Mouse (Mus musculus): ENCODE measurements around the gene Slc15a5.

Slc15a5 gene

GRCm38 (mm10) chr6:138055572-138055971 is 24.1 kb downstream of the Slc15a5 start:
- no peak for DNase-seq (ENCODE audit: low spot score)

- DNase-seq (ENCODE audit: low spot score) = no peak
Measured at GRCm38 (mm10) chr6:138054956-138055355, 24.8 kb downstream of the Slc15a5 start.

GRCm38 (mm10) chr6:138054166-138054565 is 25.6 kb downstream of the Slc15a5 start:
- no peak for DNase-seq (ENCODE audit: low spot score)

GRCm38 (mm10) chr6:138053686-138054085 is 26.0 kb downstream of the Slc15a5 start:
- DNase-seq (ENCODE audit: low spot score) = no peak

GRCm38 (mm10) chr6:138045364-138045763 is 34.4 kb downstream of the Slc15a5 start:
- DNase-seq (ENCODE audit: low spot score) = no peak

- DNase-seq (ENCODE audit: low spot score) = no peak
Measured at GRCm38 (mm10) chr6:138042891-138043290, 36.8 kb downstream of the Slc15a5 start.

GRCm38 (mm10) chr6:138041865-138042264 is 37.9 kb downstream of the Slc15a5 start:
- DNase-seq (ENCODE audit: low spot score) = no peak

GRCm38 (mm10) chr6:138037587-138037986 is 42.1 kb downstream of the Slc15a5 start:
- DNase-seq (ENCODE audit: low spot score) = no peak

GRCm38 (mm10) chr6:138036891-138037290 is 42.8 kb downstream of the Slc15a5 start:
- no peak for DNase-seq (ENCODE audit: low spot score)

GRCm38 (mm10) chr6:138016898-138017297 is 62.8 kb downstream of the Slc15a5 start:
- no peak for DNase-seq (ENCODE audit: low spot score)

- no peak for DNase-seq (ENCODE audit: low spot score)
Measured at GRCm38 (mm10) chr6:138014976-138015674, 64.6 kb downstream of the Slc15a5 start.

GRCm38 (mm10) chr6:138011955-138012354 is 67.8 kb downstream of the Slc15a5 start:
- DNase-seq (ENCODE audit: low spot score) = no peak

- DNase-seq (ENCODE audit: low spot score) = no peak
Measured at GRCm38 (mm10) chr6:138007705-138008104, 72.0 kb downstream of the Slc15a5 start.

GRCm38 (mm10) chr6:138006525-138007251 is 73.0 kb downstream of the Slc15a5 start:
- no peak for DNase-seq (ENCODE audit: low spot score)

GRCm38 (mm10) chr6:137989853-137990252 is 89.9 kb downstream of the Slc15a5 start:
- no peak for DNase-seq (ENCODE audit: low spot score)

GRCm38 (mm10) chr6:137985169-137985568 is 94.5 kb downstream of the Slc15a5 start:
- DNase-seq (ENCODE audit: low spot score) = no peak

GRCm38 (mm10) chr6:137982195-137982737 is 97.5 kb downstream of the Slc15a5 start:
- DNase-seq (ENCODE audit: low spot score) = no peak

GRCm38 (mm10) chr6:137980905-137981696 is 98.6 kb downstream of the Slc15a5 start:
- DNase-seq (ENCODE audit: low spot score) = no peak

- no peak for DNase-seq (ENCODE audit: low spot score)
Measured at GRCm38 (mm10) chr6:137980413-137980812, 99.3 kb downstream of the Slc15a5 start.

GRCm38 (mm10) chr6:137979802-137980201 is 99.9 kb downstream of the Slc15a5 start:
- DNase-seq (ENCODE audit: low spot score) = no peak

- no peak for DNase-seq (ENCODE audit: low spot score)
Measured at GRCm38 (mm10) chr6:137976021-137976420, 103.7 kb downstream of the Slc15a5 start.

GRCm38 (mm10) chr6:137963703-137964102 is 116.0 kb downstream of the Slc15a5 start:
- DNase-seq (ENCODE audit: low spot score) = no peak

Measured in MN1 (cell line).